Mouse (Mus musculus) layer of hippocampus, adult 9-11 months (tissue): ENCODE measurements at regions not wholly inside any gene's neighbourhood (a gene's known extent, or its start where the extent isn't known, plus 50 kb on each side); places are given as distances from the start of the nearest gene placed in this dataset.

ENCODE experiments used
- DNase-seq: peaks from one replicate; pipeline ENCODE4 v3.0.0; 2022

GRCm38 (mm10) chr3:147283724-147284123, 431.6 kb downstream of the Ttll7 start:
- no peak for DNase-seq

- DNase-seq: no peak
Observed at GRCm38 (mm10) chr3:147284357-147284756, 432.2 kb downstream of the Ttll7 start.

GRCm38 (mm10) chr3:147285496-147285895, 433.3 kb downstream of the Ttll7 start:
- no peak for DNase-seq

- no peak for DNase-seq
Observed at GRCm38 (mm10) chr3:147287503-147287902, 435.3 kb downstream of the Ttll7 start.

GRCm38 (mm10) chr3:147291696-147292327, 439.6 kb downstream of the Ttll7 start:
- DNase-seq: no peak

GRCm38 (mm10) chr3:147298065-147298464, 445.9 kb downstream of the Ttll7 start:
- DNase-seq: no peak

GRCm38 (mm10) chr3:147325522-147325921, 473.4 kb downstream of the Ttll7 start:
- DNase-seq: no peak

- no peak for DNase-seq
Observed at GRCm38 (mm10) chr3:147334301-147334700, 482.1 kb downstream of the Ttll7 start.

- no peak for DNase-seq
Observed at GRCm38 (mm10) chr3:147335286-147335685, 483.1 kb downstream of the Ttll7 start.

- no peak for DNase-seq
Observed at GRCm38 (mm10) chr3:147339427-147339826, 487.3 kb downstream of the Ttll7 start.

- DNase-seq: no peak
Observed at GRCm38 (mm10) chr3:147347278-147348039, 495.3 kb downstream of the Ttll7 start.

- DNase-seq: no peak
Observed at GRCm38 (mm10) chr3:147387077-147387476, 534.9 kb downstream of the Ttll7 start.

- no peak for DNase-seq
Observed at GRCm38 (mm10) chr3:147398298-147398697, 546.1 kb downstream of the Ttll7 start.

GRCm38 (mm10) chr3:147412274-147412673, 560.1 kb downstream of the Ttll7 start:
- no peak for DNase-seq

- no peak for DNase-seq
Observed at GRCm38 (mm10) chr3:147416926-147417325, 564.8 kb downstream of the Ttll7 start.

GRCm38 (mm10) chr3:147419129-147419528, 567.0 kb downstream of the Ttll7 start:
- no peak for DNase-seq

- peak; percentile 6 for DNase-seq
Observed at GRCm38 (mm10) chr3:147422196-147422595, 570.0 kb downstream of the Ttll7 start.

GRCm38 (mm10) chr3:147423895-147424575, 571.9 kb downstream of the Ttll7 start:
- no peak for DNase-seq

GRCm38 (mm10) chr3:147428837-147429236, 576.7 kb downstream of the Ttll7 start:
- DNase-seq: no peak

- DNase-seq: no peak
Observed at GRCm38 (mm10) chr3:147442925-147443690, 590.9 kb downstream of the Ttll7 start.

GRCm38 (mm10) chr3:147443691-147443960, 591.5 kb downstream of the Ttll7 start:
- DNase-seq: no peak

GRCm38 (mm10) chr3:147444005-147444763, 592.0 kb downstream of the Ttll7 start:
- DNase-seq: no peak
